Mouse (Mus musculus) spleen, postnatal 10 days (tissue): Measurements from ENCODE around the gene Anxa6.

Experiments
- DNase-seq, 2 experiments: peaks; one replicate each; pipeline ENCODE4 v3.0.0; 2021 to 2022; ENCODE audit warnings: low spot score in 2 of 2

Gene Anxa6

DNA sequence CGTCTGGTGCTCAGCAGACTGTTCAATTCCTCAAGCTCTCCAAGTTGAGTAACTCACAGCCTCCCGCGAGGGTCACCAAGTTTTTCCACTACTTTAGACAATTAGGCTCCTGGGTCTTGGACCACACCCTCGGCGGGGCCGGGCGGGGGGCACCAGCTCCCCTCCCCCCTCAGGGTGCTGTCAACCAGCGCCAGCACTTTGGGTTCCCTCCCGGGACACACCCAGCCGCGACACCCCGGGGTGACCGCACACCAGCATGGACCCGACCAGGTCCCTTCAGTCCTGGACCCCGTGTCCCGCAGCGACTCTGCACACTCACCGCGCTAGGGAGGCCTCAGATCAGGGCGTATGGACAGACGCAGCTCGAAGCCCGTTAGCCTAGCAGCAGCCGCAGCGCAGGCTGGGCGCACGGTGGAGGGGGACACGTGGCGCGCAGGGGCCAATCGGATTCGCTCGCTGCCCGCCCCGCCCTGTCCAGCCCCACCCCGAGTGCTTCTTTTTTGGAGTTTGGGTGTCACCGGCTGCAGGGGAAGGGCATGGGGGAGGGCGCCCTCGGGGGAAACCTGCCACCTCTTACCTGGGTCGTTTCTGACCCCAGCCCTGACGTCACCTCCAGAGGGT, at the start of gene Anxa6:
TSS of gene Anxa6 (minus strand) at position 406 of the 621 bp plus-strand sequence.
- DNase-seq: peak; percentile 61 to 81

DNA sequence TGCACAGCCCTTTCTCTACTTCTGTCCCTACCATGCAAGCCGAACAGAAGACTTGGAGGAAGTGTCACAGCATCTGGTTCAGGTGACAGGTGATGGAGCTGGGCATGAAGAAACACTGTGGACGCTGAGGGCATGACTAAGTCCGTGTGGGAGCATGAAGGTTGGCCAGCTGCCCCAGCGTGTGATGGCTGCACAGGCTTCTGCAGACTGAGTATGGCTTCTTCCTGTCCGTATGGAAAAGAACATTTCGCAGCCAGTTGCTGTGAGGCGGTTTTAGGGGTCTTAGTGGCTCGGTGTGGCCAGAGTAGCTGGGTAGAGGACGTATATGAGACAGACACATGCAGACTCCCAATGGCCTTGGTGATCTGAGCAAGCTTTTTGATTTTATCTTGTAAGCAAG, 48.0 kb upstream of the Anxa6 start:
- no peak for DNase-seq

DNA sequence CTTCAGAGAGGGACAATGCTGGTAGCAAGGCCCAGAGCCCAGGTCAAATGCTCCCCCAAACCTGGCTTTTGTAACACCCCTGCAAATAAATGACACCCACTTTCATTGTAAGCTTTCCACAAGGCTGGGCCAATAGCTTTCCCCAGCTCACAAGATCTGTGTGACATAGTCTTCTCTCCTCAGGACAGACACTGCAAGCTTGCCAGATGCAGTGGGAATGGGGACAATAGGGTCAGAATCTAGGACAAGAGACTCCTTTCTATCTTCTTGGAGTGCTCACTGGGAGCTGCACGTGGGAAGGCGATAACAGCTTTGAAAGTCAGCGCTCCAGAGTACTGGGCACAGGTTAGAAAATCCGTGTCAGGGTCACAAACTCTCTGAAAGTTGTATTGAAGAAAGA, 45.9 kb upstream of the Anxa6 start:
- no peak for DNase-seq

DNA sequence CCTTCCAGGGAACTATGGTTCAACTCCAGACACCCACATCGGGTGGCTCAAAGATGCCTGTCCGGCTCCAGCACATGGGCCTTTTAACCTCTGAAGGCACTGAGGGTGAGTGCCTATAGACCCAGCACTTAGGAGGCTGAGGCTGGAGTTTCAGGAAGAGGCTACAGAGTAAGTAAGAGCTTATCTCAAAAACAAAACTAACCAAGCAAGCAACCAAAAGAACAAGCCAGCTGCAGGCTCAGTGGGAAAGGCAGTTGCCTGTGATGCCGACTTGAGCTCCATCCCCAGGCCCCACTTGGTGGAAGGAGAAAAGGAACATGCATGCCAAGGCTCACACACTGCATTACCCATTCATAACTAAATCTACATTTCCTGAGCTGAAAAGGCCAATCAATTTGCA, 45.3 kb upstream of the Anxa6 start:
- no peak for DNase-seq

DNA sequence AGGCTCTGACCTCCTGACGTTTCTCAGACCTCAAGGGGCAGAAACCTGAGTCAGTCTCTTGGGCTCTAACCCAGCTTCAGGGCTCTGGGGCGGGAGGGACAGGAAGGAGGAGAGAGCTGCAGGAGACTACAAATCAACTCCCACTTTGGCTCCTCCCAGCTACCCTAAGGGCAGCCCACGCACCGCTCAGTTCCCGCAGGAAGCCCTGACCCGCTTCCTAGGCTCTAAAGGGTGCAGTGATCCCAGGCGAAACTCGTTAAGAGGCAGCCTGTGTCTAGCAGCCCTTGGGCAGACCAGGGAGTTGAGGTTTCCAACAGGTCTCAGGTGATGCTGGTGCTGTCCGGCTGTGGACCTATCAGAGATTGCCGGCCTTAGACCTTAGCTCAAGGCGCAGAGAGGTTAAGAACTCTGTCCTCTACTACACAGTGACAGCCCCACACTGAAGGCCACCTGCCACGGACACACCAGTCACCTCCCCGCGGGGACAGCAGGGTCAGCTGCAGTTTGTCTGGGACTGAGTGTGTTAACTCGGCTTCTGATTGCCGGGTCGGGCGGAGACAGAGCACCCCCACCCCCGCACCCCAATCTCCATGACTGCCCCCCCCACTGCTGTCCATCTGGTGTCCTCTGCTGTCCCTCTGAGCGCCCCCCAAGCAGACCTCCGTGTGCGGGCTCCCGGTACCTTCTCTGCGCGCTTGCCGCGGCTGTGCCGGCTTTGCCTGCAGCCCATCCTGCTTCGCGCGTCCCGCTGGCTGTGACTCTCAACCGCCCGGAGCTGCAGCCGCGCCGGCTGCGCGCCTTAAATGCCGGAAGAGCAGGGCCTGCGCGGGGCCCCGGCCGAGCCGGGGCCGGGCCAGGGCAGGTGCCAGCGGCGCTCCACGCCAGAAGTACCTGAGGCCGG, 44.3 kb upstream of the Anxa6 start, which contains the start of gene Ccdc69:
TSS of gene Ccdc69 (minus strand) at position 801 of the 901 bp plus-strand sequence.
- peak; percentile 42 to 66 for DNase-seq

DNA sequence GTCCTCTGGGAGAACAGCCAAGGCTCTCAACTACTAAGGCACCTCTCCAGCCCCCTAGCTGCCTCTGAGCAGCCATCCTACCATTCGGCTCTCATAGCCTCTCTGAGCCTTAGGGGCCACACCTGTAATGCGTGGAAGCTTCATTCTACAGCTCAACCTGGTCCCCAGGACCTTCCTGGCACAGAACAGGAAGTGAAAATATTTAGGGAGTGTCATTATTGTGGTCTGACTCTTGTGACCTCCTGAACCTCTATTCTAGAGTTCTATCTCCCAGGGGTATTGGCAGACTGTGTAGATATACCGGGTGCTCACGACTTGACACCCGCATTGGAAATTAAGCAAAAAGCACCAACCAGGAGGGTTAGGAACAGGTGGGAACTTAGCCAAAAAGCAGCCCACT, 43.0 kb upstream of the Anxa6 start:
- DNase-seq: no peak

DNA sequence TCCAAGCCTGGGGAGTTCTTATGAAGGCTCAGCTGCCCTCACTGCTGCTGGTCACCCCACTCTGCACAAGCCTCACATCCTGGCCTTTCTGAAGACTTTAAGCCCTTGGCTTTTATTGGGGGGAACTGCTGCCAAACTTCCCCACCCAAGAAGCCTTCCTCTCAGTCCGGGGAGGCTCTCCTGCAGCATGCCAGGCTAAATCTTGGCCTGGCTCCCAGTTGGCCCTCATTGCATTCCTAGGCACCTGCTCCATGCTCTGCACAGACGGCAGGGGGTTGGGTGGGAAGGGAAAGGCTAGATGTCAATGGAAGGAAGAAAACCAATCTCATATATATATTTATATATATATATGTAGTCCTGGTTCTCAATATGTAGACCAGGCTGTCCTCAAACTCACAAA, 42.4 kb upstream of the Anxa6 start:
- no peak for DNase-seq

DNA sequence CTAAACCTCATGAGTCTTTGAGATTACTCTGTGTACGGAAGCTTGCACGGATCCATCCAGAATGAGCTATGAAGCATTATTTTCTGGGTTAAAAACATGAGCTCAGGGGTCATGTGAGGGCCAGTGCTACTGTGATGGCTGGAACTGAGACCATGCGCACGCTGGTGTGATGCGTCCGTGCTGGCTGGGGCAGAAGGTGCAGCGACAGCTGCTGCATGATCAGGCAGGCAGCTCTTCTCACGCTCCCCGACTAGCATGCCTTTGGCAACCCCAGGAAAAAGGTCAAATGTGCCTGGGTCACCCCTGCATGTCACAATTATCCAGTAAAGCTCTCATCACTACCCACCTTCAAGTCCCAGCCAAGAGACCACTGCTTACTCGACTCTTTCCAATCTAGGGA, 39.9 kb upstream of the Anxa6 start:
- DNase-seq: no peak

DNA sequence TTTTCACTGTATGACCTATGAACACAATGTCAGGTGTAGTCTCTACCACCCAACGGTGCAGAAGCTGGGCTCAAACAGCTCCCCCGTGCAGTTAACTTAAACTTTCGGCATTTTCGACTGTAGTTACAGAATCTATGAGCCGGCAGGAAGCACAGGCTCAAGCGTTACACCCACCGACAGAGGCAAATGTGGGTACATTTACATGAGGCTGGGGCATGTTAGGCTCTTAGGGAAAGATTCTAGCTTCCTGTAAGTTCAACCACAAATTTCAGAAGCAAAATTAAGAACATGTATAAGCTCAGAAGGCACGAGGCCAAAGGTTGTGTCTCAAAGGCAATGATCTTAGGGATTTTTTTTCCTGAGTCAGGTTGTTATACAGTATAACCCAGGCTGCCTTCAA, 39.2 kb upstream of the Anxa6 start:
- DNase-seq: peak in 1 of 2 experiments; percentile 36

DNA sequence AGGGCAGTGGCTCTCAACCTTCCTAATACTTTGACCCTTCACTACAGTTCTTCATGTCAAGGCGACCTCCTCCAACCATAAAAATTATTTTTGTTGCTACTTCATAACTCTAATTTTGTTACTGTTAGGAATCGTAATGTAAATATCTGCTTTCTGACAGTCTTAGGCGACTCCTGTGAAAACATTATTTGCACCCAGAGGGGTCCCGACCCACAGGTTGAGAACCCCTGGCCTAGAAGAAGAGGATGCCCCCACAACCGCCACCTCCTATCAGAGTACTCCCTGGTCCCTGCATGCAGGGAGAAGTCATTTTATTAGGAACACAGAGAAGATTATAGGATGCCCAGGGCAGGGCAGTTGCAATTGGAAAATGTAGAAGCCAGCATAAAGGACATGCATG, 38.1 kb upstream of the Anxa6 start:
- no peak for DNase-seq

DNA sequence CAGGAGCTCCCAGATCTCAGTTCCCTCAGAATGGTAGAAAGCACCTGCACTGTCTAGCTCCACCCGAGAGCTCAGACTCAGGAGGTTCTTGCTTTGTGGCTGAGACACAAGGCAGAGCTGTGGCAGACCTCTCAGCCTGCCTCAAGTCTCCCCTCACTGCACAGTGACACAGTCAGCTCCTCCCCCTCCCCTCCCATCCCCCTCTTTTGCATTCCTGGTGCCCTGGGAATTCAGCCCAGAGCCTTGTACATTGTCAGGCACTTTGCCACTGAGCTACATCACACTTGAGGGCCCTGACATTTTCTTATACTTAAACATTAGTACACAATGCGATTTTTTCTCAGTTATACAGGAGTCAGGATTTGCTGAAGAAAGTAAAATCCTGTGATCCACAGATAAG, 35.8 kb upstream of the Anxa6 start:
- DNase-seq: no peak

DNA sequence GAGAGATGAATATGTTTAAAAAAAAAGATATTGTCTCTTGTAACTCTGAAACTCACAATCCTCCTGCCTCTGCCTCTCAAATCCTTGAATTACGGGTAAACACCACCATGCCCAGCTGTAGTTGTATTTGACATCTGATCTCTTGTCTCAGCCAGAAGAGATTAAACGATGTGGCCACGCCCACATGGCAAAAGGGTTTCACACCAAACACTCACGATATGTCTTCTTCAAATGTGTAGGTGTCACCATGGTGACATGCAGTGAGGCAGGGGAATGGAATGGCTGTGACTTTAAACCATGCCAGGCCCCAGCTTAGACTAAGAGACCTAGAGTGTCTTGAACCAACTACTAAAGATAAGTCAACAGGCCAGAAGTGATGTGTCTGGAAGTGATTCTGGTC, 33.7 kb upstream of the Anxa6 start:
- DNase-seq: no peak

DNA sequence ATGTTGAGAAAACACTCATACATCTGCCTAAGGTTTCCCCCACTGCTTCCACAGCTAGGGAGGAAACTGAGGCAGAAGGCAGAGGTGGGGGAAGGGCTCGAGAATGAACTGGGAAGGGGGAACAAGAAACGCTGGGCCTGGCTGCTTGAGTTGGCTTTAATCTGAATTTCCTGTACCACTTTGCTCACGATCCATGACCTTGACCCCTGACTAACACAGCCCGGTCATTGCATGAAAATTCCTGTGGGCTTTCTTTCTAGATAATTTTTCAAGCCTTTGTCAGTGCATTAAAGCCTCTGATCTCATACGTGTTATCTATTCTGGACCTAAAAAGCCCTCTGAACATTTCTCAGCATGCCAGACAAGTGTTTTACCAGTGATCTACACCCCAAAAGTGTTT, 29.6 kb upstream of the Anxa6 start:
- DNase-seq: no peak

DNA sequence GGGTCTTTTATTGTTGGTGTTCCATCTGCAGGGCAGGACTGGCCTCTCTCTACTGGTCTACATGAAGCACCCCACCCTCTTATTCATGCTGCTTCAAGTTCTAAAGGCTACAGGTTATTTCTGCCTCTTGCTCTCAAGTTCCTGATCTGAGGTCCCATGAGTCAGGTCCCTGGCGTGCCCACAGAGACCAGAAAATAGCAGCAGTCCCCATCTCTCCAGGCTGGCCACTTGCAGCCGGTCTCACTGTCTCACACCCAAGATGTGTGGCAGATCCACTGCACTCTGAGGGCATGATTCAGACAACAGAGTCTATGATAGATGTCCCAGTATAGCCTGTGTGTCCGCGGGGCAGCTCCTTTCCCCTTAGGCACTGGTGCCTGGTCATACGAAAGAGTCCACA, 27.6 kb upstream of the Anxa6 start:
- DNase-seq: no peak

DNA sequence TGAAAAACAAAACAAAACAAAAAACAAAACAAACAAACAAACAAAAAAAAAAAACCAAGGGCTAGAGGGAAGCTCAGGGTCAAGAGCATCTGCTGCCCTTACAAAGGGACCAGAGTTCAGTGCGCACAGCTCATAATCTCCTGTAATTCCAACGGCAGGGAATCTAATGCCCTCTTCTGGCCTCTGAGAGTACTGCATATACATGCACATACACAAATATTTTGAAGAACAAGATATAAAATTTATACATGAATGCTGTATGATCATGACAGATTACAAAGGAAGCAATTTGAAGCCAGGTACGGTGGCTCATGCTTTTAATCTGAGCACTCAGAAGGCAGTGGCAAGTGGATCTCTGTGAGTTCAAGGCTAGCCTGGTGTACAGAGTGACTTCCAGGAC, 24.3 kb upstream of the Anxa6 start:
- no peak for DNase-seq

DNA sequence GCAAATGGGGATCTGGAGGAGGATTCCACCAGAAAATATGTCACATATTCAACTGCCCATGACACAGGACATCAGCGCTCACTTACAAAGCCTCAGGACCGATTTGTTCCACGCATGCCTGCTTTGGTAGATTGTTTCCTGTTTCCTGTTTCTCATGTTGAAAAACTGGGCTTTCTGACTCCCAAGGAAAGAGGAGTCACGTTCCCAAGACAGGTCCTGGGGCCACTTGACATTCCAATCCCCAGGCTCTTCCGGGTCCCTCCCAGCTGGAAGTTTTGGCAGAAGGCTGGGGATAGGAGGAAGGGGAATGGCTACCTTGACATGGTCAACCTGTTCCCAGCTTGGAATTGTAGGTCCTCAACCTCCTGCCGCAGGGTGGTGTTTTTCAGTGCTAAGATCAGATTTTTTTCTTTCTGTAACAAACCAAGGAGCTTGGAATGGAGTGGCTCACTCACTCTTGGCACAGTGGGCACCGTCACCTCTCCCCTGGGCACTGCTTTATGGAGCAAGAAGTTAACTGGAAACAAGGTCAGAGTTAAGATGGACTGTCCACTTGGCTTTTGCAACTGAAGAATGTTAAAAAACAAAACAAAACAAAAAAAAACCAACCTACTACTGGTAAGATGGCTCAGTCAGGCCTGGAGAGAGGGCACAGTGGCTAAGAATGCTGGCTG, 17.7 kb upstream of the Anxa6 start:
- no peak for DNase-seq

DNA sequence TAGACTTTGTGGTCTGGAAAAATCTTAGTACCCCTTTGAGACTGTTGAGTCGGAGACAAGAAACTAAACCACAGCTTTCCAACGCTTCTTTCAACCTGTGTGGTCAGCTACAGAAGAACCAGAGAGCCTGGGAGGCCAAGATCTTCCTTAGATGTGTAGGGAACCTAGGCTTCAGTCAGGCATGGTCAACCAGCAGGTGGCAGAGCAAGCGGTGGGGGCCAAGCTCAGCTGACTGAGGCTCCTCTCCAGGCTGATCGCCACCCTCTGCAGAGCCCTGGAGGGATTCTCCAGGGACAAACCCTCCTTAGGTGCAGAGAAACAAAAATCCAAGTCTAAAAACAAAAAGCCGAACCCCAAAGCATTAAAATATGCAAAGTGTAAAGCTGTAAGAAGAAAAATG, 13.4 kb upstream of the Anxa6 start:
- DNase-seq: peak; percentile 16 to 69

DNA sequence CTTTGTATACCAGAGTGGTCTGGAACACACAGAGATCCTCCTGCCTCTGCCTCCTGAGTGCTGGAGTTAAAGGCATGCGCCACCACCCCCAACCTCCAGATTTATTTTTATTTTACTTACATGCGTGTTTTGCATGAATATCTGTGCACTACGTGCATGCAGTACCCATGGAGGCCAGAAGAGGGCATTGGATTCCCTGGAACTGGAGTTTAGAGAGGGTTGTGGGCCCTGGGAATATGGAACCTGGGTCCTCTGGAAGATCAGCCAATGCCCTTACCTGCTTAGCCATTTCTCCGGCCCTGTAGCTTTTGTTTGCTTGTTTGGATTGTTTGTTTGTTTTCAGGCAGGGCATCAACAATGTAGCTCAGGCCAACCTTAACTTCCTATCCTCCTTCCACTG, 8.1 kb upstream of the Anxa6 start:
- peak in 1 of 2 experiments; percentile 38 for DNase-seq

DNA sequence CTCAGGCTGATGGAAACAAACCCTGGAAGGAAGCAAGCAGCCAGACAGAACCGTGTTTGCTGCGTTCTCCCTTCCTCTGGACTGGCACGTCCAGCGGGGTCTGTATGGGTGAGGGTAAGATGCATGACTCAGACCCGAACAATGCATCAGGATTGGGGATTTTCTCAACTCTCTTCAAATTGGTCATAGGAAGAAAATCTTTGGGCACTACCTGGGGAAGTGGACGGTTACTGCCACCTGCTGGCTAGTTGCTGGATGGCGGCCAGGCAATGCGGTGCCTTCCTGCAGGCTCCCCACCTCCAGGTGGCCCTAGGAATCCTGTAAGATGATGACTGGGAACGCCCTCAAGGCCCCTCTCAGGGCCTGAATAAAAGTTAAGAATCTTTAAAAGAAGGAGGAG, 6.3 kb upstream of the Anxa6 start:
- peak; percentile 63 to 81 for DNase-seq

DNA sequence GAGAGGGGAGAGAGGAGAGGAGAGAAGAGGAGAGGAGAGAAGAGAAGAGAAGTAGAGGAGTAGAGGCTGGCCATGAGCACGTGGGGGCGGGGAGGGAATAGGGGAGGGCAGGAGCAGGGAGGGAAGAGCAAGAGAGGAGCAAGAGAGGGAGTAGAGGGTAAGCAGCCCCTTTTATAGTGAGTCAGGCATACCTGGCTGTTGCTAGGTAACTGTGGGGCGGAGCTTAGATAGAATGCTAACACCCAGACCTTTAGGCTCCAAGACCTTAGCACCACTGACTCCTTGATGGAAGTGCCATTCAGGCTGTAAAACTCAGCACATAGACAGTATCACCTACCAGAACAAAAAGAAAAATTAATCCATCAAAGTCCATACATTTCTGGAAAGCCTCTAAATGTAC, 3.4 kb upstream of the Anxa6 start:
- DNase-seq: no peak

DNA sequence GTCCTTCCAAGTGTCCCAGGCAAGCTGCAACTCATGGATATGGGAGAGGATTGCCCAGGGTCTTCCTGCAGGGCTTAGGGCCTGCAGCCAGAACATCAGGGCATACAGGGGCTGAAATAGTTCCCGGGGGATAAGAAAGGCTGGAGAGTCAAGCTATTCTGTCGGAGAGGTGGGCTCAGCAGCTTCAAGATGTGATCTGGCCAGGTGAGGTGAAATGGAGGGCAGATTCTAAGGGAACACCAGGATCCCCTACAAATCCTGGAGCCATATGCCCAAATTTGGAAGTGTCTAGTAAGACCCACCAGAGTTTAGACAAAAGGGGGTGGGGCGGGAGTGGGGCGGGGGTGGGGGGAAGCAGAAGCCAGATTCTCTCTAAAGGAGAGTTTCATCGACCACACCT, 959 bp downstream of the Anxa6 start:
- DNase-seq: no peak

DNA sequence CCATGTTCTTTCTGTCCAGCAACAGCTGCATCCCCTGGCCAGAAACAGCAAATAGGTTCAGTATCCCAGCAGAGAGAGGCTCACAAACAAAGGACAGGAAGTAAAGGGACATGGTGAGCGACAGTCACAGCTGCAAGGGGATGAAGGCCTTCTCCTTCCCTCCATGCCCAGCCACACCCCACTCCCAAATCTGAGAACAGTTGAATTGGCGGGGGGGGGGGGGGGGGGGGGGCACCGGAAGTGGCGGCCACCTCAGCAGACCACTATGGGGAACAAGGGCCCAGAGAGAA, 1.3 kb downstream of the Anxa6 start:
- DNase-seq: no peak
